Mouse (Mus musculus) liver, embryonic 14.5 days (tissue): ENCODE results near the gene Kcnk4.

Source experiments
- CTCF ChIP-seq: IDR thresholded peaks from 2 replicates; pipeline ENCODE4 v1.5.1; 2016; ENCODE audit warnings: antibody characterized with exemption, low read depth, control low read depth
- EP300 ChIP-seq: IDR thresholded peaks from 2 replicates; pipeline ENCODE4 v1.6.1; 2016; ENCODE audit warnings: antibody characterized with exemption, low read depth

- TF ChIP-seq EP300: no peak
- TF ChIP-seq CTCF: no peak
Measured at GRCm38 (mm10) chr19:6877965-6878364, 56.4 kb downstream of the Kcnk4 start.
